Mouse (Mus musculus): Measurements from ENCODE around the gene Izumo4.

The Izumo4 gene

DNA sequence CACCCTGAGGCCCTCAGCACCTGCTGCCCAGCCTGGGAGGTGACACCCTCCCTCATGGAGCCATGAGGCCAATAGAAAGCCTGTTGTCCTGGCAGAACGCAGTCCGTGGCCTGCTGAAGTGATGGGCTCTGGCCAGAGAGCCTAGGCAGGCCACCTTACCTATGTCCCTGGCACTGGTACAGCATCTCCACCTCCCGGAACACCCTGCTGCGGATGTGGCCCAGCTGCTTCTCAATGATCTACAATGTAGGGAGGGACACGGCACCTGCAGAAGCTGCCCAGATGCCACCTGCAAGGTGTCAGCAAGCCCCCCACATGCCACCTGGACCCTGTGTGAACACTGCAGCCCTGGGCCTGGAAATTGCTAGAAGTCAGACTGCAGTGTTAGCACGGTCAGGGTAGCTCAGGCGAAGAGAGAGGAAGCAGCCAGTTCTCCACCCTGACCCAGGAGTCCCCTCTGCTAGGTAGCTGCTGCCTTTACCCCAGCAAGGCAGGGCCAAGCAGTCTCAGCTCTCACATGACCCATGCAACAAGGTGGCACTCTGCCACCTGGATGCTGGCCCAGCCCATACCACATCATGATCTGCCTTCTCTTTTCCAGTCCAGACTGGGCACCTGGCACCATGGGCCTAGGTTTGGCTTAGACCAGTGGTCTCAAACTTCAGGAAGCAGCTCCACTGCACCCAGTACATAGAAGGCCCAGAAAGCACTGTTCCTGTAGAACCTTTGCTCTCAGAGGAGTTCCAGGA, 32.1 kb upstream of the Izumo4 start:
- no peak for DNase-seq (ENCODE audit: low read depth, low spot score)

DNA sequence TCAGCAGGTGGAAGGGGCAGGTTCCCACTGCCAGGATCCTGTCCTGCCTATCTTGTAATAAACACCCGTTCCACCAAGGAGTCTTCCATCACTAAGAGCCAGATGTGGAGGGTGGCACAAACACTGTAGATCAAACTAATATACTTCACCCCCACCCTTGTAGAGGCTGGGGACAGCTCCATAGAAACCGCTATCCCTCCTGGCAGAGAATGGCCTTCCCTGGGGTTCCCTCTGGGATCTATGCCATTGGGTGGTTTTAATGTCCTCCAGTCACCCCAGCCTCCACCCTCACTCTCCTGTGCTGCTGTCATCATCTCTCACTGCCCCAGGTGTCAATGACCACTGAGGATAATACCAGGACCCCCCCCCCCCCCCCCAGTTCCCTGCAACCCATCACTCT, 31.5 kb upstream of the Izumo4 start:
- no peak for DNase-seq (ENCODE audit: low read depth, low spot score)

DNA sequence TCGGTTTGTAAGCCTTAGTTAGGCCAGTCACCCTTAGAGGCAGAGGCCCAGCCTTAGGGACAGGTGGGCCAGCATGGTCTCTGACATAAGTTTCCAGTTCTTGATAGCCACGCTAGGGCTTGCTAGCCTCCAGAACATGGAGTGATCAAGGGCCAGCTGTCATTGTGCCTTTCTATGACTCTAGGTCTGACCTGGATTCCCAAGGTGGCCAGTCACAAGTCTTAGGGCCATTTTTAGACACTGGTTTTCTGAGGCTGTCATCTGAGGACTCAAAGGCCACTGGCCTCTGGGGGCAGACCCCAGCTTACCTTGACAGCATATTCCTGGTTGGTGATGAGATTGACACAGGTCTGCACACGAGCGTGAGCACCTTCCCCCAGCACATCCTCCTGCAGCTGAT, 30.7 kb upstream of the Izumo4 start:
- no peak for DNase-seq (ENCODE audit: low read depth, low spot score)

DNA sequence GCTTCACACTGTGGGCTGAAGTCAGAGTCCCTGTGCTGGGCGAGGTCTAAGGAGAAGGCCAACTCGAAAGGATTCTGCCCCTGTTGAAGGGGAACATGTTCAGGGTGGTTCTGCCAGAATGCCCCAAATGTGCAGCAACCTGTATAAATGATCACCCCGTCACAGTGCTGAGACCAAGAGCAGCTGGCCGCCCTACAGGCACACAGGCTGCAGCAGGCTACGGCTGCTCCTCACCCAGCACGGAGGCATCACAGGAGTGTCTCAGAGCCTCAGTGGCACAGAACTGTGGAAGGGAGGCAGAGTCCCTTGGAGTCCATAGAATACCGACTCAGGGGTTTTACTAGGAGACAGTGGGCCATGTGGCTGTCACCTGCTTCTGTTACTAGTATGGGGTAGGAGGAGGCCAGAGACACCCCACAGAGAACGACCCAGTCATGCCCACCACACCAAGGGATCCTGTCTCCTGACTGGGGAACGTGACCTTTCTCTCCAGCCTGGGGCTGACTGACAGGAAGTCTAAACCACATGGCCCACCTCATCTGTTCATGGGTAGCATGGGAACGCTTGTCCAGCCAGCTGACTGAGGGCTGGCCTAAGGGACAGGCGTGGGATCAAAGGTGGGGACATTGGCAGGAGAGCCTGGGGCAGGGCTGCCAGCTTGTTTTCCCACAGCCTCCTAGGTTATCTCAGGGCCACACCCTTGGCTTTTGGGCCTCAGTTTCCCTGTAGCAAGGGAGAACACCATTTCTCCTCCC, 29.9 kb upstream of the Izumo4 start:
- no peak for DNase-seq (ENCODE audit: low read depth, low spot score)

DNA sequence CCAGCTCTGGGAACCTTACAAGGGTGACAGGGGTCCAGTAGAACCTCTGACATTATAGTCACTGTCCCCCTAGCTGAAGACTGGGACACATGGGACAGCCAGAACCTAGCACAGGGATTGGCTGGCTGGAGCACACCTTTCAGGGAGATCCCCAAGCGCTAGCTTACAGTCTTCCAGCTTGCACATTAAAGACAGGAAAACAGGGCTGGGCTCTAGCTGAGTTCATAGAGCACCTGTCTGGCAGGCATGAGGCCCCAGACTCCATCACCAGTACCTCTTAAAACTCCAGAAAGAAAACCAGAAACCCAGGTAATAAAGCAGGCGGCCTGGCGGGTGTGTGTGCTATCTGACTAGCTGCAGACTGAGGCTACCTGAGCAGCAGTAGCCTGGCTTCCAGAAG, 28.3 kb upstream of the Izumo4 start:
- no peak for DNase-seq (ENCODE audit: low read depth, low spot score)

DNA sequence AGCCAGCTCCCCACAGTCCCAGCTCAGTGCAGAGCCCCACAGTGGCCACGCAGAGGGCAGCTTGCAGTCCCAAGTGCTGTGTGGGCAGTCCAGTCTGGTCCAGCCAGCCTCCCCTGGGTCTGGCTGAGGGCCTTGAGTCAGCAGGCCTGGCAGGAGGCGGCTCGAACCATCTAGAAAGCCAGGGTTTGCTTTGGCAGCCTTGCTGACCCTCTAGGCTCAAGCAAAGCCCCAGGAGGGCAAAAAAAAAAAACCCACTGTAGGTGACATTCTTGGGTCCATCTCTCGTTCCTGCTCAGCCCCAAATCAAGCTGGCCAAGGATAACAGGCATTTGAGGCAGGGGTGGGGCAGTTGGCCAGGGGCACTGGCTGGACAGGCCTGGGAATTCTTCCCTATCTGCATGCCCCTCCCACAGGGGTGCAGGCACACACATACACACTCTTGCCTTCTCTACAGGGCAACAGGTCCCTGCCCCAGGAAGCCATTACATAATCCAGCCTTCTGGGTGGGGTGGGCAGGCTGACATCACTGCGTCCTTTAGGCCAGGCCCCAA, 27.7 kb upstream of the Izumo4 start:
- no peak for DNase-seq (ENCODE audit: low read depth, low spot score)

DNA sequence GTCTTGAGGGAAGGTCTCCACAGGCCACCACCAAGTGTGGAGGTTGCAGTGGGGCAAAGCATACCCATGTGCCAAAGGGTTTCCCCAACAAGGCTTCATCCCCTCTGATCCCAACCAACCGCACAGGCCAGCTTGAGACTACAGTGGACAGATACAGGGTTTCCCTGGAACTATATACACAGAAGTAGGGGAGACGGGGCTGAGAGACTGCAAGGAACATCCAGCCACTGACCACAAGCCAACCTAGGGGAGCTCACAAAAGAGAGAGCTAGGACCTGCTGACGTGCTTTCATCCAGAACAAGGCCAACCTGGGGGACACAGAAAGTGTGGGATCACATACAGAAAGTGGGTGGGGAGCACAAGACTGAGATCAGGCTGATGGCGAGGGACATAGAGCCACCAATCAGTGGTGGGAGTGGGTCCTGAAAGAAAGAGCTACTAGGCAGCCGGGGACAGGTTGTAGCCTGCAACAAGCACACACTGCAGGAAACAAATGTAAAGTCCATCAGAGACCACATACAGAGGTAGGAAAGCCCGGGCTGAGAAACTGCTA, 27.1 kb upstream of the Izumo4 start:
- DNase-seq (ENCODE audit: low read depth, low spot score) = no peak

DNA sequence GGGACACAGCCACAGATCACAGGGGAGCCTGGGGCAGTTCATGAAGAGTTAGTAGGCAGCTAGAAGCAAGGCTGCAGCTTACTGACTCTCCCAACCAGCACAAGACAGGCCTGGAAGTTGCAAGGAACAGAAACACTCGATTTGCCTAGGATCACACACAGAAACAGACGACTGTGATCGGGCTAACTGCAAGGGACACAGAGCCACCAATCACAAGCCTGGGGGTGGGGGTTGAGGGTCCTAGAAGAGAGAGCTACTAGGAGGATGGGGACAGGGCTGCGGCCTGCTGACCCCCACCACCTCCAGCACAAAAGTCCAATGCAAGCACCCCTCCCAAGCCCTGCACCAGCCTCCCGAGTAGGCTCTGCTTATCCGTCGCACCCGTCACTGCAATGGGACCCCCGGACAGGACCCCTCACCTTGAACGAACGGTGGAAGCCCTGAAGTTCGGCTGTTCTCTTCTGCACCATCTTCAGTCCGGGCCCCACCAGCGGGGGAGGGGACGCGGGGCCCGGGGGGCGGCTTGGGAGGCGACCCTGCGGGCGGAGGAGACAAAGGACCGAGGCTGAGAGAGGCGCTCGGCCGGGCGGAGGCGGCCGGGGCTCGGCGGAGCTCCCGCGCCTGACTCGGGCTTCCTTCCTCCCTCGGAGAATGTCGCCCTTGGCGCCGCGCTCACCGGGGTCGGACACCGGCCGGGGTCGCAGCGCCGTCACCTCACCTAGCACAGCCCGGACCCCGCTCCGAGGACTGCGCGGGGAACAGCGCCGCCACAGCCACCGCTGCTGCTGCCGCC, 26.4 kb upstream of the Izumo4 start:
- no peak for DNase-seq (ENCODE audit: low read depth, low spot score)

DNA sequence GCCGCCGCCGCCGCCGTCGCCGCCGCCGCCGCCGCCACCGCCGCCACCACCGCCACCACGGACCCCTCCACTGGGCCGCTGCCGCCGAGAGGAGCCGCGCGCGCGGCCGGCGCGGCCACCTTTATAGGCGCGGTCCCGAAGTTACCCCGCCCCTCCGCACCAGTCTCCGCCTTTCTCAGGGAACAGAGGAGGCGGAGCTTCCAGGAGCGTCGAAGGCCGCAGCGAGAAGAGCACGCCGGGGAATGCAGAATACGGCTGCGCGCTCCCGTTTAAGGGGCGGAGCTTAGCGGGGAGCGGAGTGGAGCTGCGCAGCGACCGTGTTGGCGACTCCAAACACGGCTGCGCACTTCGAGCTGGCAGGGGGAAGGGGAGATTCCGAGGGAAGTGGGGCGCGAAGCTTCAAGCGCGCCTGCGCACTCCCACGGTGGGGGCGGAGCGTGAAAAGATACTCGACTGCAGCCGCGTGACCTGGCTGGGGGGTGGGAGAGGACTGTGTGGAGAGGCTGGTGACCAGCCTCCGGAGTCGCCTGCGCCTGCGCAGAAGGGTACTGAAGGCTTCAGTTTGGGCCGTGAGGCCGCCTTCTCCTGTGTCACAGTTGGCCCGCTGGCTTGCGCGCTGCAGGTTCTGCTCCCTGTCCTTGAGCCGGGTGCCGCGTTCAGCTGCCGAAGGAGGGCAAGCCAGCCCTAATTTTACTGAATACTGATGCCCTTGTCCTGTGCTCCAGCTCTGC, 25.6 kb upstream of the Izumo4 start:
- DNase-seq (ENCODE audit: low read depth, low spot score) = peak; percentile 100

DNA sequence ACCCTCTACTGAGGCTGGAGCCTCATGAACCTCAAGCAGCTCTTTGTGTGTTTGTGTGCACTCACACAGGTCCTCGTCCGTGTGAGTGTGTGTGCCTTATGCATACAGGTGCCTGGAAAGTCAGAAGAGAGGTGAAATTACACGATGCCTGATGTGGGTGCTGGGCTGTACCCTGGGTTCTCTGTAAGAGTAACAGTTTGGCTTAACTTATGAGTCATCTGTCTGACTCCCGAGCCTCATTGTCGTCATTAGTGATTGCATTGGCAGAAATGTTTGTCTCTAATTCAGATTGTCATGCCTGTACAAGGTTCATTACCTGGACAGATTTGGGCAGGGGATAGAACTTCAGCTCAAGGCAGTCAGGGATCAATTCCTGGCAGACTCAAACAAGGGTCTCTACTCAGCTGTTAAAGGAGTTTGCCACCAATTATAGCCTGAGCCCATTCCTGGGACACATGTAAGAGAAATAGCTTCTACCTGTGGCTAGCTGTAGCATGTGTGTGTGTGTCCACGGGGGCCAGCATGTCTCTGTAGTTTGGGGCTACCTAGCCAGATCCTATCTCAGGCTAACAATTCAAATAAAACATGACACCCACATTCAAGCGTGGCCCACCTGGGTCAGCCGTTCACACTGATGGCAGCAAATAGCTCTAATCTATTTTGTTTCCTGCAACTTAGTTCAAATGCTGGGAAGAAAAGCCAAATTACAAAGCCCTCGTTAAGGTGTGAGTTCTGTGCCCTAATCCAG, 24.7 kb upstream of the Izumo4 start:
- DNase-seq (ENCODE audit: low read depth, low spot score) = no peak

DNA sequence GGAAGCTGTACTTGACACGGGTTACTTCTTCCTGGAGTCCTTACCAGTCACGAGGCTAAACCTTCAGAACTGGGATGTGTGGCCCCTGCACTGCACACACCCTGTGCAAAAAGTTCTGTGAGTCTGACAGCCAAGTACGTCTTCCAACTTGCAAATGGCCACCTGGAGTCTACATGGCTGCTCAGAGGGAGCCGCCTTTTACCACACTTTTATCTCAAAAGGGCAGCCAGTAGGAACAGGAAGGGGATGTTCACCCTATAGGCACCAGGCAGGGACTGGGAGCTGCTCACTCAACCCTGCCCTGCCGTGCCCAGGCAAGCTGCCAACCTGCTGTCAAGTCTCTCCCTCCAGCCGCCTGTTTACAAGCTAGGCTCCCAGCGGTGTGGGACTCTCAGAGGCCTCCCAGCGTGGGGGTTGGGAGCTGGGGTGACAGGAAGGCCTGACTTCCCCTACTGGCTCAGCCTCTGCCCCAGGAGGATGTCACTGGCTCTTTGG, 24.0 kb upstream of the Izumo4 start, which contains the start of gene Mknk2:
Gene Mknk2, minus strand, starts transcription at position 171 of the 495 bp plus-strand sequence.
- no peak for DNase-seq (ENCODE audit: low read depth, low spot score)

DNA sequence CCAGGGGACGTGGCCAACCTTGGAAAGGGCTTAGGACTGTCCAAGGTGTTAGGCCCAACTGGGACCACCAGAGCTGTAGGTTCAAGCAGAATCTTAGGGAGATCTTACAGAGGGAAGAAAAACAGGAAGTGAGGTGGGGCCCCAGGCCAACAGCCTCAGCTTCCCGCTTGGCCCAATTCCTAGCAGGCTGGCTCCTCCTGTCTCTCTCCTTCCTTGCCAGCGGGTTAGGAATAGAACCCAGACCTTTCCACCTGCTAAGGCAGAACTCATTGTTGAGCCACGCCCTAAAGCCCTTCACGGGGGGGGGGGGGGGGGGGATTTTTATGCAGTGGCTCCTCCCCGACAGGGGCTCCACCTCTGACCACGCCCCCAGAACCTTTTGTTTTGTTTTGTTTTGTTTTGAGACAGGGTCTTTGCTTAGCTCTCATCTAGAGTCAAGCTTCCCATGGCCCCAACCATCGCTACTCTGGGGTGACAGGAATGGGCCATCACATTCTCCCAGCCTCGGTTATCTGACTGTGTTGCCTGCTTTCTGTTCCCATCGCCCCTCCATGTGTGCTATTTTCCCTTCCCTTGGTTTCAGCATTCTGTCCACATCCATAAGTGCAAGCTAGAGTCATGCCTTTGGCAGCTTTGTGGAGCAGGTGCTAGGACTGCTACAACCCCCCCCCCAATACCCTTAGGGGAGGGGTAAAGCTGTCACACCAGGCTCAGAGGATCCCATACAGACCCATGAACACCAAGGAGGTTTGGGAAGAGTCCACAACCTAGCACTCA, 23.2 kb upstream of the Izumo4 start:
- peak; percentile 41 for DNase-seq (ENCODE audit: low read depth, low spot score)

DNA sequence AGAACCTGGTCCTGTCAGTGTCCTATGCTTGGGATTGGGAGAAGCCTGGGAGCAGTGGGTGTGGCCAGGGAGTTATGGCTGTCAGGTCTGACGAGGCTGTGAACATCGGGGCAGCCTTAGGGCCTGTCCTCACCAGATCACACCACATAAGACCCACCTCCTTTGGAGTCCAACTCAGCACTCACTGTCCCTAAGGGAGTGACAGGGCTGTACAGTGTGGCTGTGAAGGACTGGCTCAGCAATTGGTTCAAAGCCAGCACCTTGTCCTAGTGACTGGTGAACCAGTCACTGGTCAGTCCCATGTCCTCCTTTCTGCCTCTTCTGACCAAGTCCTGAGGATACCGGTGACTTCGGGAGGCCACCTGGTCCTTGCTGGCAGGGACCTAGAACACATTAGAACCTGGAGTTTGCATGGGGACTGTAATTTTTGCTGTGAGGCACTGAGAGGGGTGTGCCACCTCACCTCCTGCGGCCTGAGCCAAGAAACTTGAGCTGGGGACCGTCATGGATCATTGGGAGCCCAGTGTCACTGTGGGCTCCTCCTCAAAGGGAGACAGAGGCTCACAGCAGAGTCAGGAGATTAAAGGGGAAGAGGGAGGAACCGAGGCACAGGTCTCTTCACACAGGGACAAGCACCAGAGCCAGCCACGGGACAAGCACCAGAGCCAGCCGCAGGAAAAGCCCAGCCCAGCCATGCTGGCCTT, 22.3 kb upstream of the Izumo4 start:
- DNase-seq (ENCODE audit: low read depth, low spot score) = no peak

DNA sequence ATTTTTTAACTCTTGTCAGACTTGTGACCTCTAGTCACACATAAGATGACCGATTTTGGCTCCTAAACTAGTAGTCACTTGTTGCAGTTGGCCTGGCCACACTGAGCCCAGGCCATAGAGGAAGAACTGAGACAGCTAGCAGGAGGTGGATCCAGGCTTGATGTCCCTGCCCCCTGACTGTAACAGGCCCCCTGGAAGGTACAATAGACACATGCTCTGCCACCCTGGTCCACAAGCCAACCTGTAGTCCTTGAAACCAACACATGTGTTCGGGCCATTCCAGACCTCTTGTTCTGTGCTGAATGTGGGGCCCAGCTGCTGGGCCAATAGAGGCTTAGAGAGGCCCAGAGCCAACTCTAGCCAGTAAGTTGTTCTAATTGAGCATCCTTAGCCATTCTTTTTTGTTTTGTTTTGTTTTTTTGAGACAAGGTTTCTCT, 21.7 kb upstream of the Izumo4 start:
- no peak for DNase-seq (ENCODE audit: low read depth, low spot score)

DNA sequence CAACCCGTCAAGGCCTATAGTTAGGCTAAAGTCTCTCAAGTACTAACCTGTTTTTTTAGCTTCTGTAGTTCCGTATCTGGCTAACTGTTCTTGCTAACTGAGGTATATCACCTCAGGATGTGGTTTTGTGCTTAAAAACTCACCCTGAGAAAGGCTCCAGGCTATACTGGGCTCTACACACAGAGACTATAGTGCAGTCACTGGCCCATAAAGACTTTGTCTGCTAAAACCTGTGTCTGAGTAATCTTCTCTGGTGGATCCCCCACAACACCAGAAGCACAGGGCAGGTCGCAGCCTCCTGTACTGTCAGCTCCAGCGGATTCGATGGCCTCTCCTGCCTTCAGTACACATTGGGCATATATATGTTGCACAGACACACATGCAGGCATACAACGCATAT, 20.0 kb upstream of the Izumo4 start:
- DNase-seq (ENCODE audit: low read depth, low spot score) = no peak

DNA sequence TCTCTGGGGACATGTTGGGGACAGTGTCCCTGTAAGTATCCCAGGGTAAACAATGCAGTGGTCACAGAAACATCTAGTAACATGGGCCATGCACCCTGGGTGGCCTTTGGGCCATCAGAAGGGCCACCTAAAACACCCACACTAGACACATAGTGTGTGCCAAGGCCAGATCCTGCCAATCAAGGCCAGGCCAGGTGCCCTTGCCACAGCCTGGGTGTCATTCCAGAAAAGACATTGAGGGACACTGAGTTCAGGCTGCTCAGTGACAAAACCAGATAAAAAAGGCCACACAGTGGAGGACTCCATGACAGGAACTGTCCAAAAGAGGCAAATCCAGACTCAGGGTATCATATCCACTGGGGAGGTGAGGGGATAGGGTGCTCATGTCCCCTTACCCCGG, 18.3 kb upstream of the Izumo4 start:
- DNase-seq (ENCODE audit: low read depth, low spot score) = no peak

DNA sequence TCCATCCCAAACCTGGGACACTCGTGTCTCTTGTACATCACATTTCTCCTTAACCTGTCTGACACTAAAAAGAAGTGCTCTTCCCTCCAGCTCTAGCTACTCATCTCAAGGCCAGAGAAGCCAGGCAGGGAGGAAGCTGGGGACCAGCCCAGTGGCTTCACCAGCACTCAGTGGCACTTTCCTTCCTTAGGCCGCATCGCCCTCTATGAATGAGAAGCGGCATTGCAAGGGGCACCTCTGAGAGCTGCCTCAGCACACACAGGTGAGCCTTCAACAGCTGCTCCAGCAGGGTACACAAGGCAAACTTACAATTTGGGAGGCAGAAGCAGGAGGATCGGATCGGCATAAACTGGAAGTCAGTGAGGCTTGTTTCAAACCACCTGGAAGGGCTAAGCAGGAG, 17.8 kb upstream of the Izumo4 start:
- peak; percentile 72 for DNase-seq (ENCODE audit: low read depth, low spot score)

DNA sequence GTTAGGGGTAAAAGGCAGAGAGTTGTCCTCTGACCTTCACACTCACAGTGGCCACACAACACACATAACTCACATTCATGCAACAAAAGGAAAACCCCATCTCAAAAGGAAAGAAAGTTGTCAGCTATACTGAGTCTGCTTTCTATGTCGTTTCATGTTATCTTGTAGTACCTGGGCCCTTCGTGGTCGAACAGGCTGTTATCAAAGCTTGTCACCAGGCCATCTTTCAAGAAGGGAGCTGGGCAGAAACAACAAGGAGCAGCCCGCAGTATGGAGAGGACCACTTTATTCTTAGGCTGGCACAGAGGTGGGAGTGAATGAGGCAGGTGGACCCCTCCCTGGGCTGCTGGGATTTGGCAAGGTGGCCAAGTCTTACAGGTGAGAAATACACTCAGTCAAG, 17.0 kb upstream of the Izumo4 start:
- no peak for DNase-seq (ENCODE audit: low read depth, low spot score)

DNA sequence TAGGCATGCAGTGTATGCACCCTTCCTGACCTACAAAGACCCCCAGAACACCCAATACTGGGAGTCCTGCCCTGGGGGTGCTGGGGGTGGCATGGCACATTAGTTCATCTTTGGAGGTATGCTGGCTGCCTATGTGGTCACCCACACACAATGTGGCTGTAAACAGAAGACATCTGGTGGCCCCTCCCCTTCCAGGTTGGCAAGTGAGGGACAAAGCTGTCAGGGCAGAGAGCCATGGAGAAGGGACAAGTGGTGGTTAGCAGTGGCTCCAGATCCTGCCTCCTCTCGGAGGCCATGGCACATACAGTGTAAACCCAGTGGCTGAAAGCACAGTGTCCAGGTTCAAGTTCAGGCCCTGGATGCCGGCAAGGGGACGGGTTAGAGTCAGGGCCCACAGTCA, 15.4 kb upstream of the Izumo4 start:
- DNase-seq (ENCODE audit: low read depth, low spot score) = no peak
